Mouse (Mus musculus) splenic B cell, adult 2 months (primary cell): ENCODE measurements around the gene Arhgap19.

Source experiments
- DNase-seq: peaks from one replicate; pipeline ENCODE4 v3.0.0-alpha.2; 2011; ENCODE audit warnings: low read depth, low spot score
- H3K27me3 ChIP-seq: 2 replicates; pipeline ENCODE4 v1.6.1; 2012; ENCODE audit warnings: mild to moderate bottlenecking, low read length, moderate library complexity, mixed read lengths; ENCODE audit not compliant: control insufficient read depth, poor library complexity, insufficient read depth, severe bottlenecking
- H3K36me3 ChIP-seq: 2 replicates; pipeline ENCODE4 v1.6.1; 2012; ENCODE audit warnings: mild to moderate bottlenecking, low read length, moderate library complexity, mixed read lengths; ENCODE audit not compliant: control insufficient read depth, poor library complexity, insufficient read depth, severe bottlenecking

Gene Arhgap19

DNA sequence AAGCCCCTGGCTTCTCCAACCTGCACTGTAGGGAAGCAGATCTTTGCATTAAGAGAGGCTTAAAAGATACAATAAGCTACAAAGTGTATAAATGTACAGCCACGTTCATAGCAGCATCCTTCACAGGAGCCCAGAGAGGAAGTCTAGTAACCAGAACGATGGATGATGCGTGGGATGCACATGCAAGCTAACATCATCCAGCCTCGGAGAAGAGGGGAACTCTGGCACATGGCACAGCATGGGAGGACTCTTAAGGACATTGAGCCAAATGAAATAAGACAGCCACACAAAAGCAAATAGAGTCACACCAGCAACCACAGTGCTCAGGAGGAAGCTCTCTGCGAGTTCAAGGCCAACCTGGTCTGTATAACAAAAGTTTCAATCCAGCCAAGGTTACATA, 42.6 kb downstream of the Arhgap19 start:
- Histone ChIP-seq H3K27me3 (no peaks in the 10 kb centered on the region), H3K36me3 (no peaks in the 10 kb centered on the region)
- DNase-seq, result no peak

DNA sequence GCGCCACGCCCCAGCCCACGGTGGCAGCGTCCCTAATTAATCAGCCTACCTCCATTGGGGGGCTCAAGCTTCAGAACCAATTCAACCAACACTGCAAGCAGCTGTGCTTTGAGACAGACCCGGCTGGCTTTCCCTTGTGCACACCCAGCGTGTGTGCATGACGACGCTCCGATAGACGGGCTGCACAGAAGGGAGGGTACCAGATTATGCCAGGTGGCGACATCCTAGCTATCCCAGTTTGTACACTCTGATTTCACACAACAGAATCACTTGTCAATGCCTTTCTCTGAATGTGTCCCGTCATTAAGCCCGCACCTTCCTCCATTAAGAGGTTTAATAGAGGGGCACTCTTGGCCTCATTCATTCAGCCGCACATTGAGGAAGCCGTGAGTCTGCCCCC, 47.1 kb downstream of the Arhgap19 start:
- no peak for DNase-seq
- H3K36me3 ChIP-seq, result no peaks in the 10 kb centered on the region
- H3K27me3 ChIP-seq, result no peaks in the 10 kb centered on the region

DNA sequence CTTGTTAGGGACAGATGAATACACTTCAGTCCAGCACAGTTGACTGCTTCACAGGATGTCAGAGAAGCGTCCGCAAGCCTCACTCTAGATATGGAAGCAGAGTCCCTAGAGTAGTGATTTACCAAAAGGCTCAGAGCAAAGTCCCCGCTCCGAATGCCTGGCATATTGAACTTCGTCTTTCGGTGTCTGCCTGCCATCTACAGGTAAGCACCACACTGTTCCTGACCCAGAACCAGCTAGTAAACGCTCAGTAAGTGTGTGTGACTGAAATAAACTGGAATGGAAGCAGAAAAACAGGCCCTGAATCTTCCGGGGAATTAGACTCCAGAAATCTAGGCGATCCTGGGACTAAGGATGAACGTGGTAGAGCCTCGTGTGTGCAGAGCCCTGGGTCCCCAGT, 49.9 kb downstream of the Arhgap19 start:
- Histone ChIP-seq H3K36me3 (no peaks in the 10 kb centered on the region), H3K27me3 (no peaks in the 10 kb centered on the region)
- DNase-seq, result no peak

DNA sequence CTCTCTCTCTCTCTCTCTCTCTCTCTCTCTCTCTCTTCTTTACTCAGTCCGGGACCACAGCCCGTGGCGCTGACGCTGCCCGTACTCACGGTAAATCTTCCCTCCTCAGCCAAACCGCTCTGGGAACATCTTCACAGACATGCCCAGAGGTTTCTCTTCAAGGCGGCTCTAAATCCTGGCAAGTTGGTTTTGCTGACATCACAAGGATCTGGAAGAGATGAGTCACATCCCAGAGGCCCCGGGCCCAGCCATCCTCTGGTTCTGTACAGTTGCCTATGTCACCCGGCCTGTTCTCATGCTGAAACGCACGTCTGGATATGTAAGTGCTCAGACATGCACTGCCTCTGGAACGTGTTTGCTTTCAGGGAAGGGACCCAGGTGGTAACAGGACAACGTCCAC, 54.4 kb downstream of the Arhgap19 start:
- no peak for DNase-seq
- Histone ChIP-seq H3K27me3 (no peaks in the 10 kb centered on the region), H3K36me3 (no peaks in the 10 kb centered on the region)

DNA sequence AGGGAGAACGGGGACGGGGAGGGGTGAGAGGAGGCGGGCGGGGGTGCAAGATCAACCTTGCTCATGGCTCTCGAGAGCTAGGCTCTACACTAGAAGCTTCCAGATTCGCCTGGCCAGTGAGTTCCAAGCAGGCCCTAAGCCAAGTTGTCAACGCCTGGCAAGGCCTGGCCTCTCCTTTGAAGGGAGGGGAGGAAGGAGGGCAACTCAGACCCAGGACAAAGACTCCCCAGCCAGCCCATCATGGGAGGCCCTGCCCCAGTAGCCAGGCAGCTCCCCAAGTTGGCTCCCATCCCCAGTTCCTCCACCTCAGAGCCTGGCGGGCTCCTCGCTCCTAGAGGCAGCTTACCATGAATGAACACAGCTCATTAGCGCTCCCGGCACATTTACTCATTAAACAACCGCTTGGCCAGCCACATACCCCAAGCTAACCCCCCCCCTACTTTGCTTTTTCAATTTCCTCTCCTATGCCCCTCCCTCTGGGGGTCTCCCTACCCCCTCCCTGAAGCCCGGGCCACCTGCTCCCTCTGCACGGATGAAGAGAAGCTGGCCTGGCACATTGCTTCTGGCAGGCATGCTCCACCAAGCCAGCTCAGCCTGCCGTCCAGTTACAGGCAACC, 55.8 kb downstream of the Arhgap19 start:
- DNase-seq, result no peak
- Histone ChIP-seq H3K27me3 (no peaks in the 10 kb centered on the region), H3K36me3 (no peaks in the 10 kb centered on the region)

DNA sequence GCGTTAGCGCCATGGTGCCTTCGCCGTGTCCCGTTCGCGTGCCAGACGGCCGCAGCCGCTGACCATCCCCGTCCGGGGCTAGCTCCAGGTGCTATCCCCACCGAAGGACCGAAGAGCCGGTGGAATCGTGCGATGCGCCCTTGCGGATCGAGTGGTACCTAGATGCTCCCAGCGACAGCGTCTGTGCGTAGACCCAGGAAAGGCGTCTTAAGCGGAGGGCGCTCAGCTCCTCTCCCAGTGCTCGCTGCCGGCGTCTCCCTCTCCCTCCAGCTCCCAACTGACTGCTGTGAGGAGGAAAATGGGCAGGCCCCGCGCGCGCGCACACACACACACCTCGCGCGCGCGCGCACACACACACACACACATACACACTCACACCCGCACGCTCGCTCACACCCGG, 58.5 kb downstream of the Arhgap19 start, which contains the start of gene Slit1:
Slit1 (minus strand) TSS at position 270 of the 400 bp plus-strand sequence.
- DNase-seq, result no peak
- H3K27me3 ChIP-seq, result no peaks in the 10 kb centered on the region
- H3K36me3 ChIP-seq, result no peaks in the 10 kb centered on the region

GRCm38 (mm10) chr19:41738896-41739295, 63.0 kb downstream of the Arhgap19 start:
- Histone ChIP-seq H3K36me3 (no peaks in the 10 kb centered on the region), H3K27me3 (no peaks in the 10 kb centered on the region)
- no peak for DNase-seq

- Histone ChIP-seq H3K36me3 (no peaks in the 10 kb centered on the region), H3K27me3 (no peaks in the 10 kb centered on the region)
- no peak for DNase-seq
Observed at GRCm38 (mm10) chr19:41738429-41738805, 63.4 kb downstream of the Arhgap19 start.

DNA sequence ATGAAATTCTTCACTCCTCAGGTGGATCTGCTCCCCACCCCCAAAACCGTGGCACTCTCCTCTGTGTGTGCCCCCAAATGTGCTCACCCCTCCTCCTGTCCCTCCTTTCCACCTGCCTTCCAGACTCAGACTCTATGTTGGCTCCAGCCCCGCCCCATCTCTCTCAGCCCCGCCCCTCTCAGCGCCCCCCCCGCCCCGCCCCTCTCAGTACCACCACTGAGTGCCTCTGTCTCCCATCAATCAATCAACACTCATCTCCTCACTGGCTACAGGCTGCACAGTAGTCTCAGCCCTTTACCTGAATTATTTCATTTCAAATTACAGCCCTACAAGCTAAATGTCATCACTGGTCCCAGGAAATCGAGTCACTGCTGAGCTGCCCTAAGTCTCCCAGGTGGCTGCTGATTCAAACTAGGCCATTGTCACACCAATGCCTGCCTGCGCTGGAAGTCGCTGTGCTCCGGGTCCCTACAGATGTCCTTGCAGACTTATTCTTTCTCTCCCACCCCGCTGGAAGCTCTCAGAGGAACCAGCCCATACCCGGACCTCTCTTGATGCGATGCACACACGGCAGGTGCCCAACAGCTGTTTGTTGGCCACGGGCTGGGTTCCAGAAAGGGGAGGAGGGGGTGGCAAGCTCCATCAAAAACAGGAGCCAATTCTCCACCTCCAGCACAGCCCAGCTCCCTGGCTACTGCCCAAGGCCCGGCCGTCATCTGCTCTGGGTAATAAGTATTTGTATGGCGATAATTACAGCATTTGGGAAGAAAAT, 64.0 kb downstream of the Arhgap19 start:
- no peaks in the 10 kb centered on the region for H3K36me3 ChIP-seq
- DNase-seq, result no peak
- H3K27me3 ChIP-seq, result no peaks in the 10 kb centered on the region

DNA sequence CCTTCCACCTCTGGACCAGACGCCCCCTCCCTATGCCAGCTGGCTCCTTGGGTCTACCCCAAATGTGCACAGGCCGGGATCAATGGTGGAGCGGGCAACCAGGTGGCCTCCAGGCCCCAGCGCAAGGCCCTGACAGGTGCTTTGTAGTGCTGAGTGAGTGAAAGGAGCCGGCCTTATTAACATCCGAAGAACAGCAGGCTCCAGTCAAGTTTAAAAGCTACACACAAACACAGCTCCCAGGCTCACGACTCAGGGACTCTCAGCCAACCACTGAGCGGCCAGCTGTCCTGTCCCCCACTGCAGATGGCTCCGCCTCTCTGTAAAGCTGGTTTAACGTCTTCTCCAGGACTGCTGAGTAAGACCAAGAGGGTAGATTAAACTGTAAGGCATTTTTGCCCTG, 67.2 kb downstream of the Arhgap19 start:
- DNase-seq, result no peak
- Histone ChIP-seq H3K27me3 (no peaks in the 10 kb centered on the region; the same call in 1 of the 2 replicates), H3K36me3 (no peaks in the 10 kb centered on the region)

DNA sequence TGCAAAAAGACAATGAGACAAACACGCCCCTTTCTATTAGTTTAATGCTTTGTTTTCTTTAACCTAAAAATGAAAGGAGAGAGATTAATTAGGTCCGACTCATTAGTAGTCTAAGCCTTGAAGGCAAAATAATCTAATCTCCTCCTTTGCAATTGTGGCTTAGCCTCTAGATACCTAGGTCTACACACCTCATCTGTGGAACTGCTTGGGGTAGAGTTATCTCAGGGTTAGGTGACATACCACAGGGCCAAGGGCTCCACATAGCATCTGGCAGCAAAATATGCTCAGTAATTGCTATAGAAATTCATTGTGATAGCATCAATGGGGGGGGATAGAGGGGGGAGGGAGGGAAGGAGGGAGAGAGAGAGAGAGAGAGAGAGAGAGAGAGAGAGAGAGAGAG, 76.4 kb downstream of the Arhgap19 start:
- Histone ChIP-seq H3K27me3 (no peaks in the 10 kb centered on the region), H3K36me3 (no peaks in the 10 kb centered on the region)
- no peak for DNase-seq

DNA sequence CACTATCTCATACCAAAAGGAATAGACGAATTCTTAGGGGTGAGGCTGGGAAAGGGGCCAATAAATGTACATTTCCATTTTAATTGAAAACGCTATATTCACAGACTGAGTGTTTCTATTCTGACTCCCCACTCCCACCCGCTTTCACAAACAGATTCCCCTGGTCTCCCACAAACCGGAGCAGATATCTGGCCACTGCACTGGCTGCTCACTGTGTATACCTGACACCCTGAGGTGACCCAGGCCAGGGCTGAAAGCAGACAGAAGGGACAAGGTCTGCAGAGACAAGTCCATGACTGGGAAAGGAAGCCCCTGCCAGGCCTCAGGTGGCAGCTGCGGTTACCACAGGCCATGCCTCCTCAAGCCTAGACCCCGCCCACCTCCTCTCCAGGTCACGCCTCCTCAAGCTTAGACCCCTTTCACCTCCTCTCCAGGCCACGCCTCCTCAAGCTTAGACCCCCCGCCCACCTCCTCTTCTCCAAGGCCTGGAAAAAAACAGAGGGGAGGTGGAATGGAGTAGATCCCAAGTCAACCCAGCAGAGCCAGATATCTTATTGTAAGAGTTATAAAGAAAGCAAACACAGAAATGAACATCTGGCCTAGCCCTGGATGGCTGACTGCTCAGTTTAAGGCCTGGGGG, 76.9 kb downstream of the Arhgap19 start:
- no peaks in the 10 kb centered on the region for H3K27me3 ChIP-seq
- DNase-seq, result peak; percentile 10
- no peaks in the 10 kb centered on the region for H3K36me3 ChIP-seq

DNA sequence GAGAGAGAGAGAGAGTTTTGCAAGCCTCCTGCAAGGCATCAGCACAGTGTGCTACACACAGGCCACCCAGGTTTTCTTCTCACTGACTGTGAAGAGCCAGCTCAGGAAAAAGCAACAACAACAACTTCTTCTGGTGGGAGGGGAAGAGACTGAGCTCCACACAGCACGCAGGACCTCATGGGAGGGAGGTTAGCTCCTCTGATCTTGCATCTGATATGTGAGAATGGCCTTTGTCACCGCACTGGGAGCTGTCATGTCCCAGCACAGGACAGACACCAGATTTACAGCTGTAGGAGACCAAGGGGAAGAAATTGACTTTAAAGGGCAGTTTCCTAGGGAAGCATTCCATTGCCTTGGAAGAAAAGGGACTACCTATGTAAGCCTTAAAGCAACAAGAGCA, 78.5 kb downstream of the Arhgap19 start:
- Histone ChIP-seq H3K36me3 (no peaks in the 10 kb centered on the region), H3K27me3 (no peaks in the 10 kb centered on the region)
- DNase-seq, result no peak

GRCm38 (mm10) chr19:41719436-41719835, 82.4 kb downstream of the Arhgap19 start:
- Histone ChIP-seq H3K36me3 (no peaks in the 10 kb centered on the region), H3K27me3 (no peaks in the 10 kb centered on the region)
- DNase-seq, result no peak
